Mouse (Mus musculus) neural tube, embryonic 14.5 days (tissue): ENCODE measurements around the gene Ralgapa2. TPM values are rescaled to one million over a fixed set of nuclear protein-coding genes. Genes with fewer than 3 reads are reported as not detected.

Experiments used
- ATAC-seq: fragments of 200-750 bp; cut with Nextera tagmentation; 2 replicates; pipeline ENCODE4 v1.8.0; 2017; ENCODE audit warnings: low read depth, mild to moderate bottlenecking, moderate TSS enrichment, moderate library complexity
- H3K27ac ChIP-seq: fragments of 300-500 bp; sonication (generic); 2 replicates; pipeline ENCODE4 v1.5.1; 2014; ENCODE audit warnings: low read depth, mild to moderate bottlenecking, control low read depth, low read length, moderate library complexity, mixed read lengths
- H3K27me3 ChIP-seq: fragments of 300-500 bp; sonication (generic); 2 replicates; pipeline ENCODE4 v1.6.1; 2014; ENCODE audit warnings: low read length; ENCODE audit not compliant: control insufficient read depth, insufficient read depth
- H3K36me3 ChIP-seq: fragments of 300-500 bp; sonication (generic); 2 replicates; pipeline ENCODE4 v1.6.1; 2014; ENCODE audit warnings: low read length, mixed read lengths; ENCODE audit not compliant: control insufficient read depth, insufficient read depth
- H3K4me1 ChIP-seq: fragments of 300-500 bp; sonication (generic); 2 replicates; pipeline ENCODE4 v1.6.1; 2014; ENCODE audit warnings: low read length; ENCODE audit not compliant: control insufficient read depth, insufficient read depth
- H3K4me2 ChIP-seq: fragments of 300-500 bp; sonication (generic); 2 replicates; pipeline ENCODE4 v1.6.1; 2014; ENCODE audit warnings: mild to moderate bottlenecking, low read depth, low read length, control low read depth
- H3K4me3 ChIP-seq: fragments of 300-500 bp; sonication (generic); 2 replicates; pipeline ENCODE4 v1.5.1; 2014; ENCODE audit warnings: low read depth, low read length, control low read depth, mixed read lengths
- H3K9ac ChIP-seq: fragments of 300-500 bp; sonication (generic); replicated peaks from 2 replicates; pipeline ENCODE4 v1.6.1; 2014; ENCODE audit warnings: low read depth, mild to moderate bottlenecking, control low read depth, low read length, mixed read lengths
- H3K9me3 ChIP-seq: fragments of 300-500 bp; sonication (generic); 2 replicates; pipeline ENCODE4 v1.6.1; 2016; ENCODE audit warnings: low read length; ENCODE audit not compliant: control insufficient read depth
- WGBS: fragments of 180-500 bp; shearing (Covaris S2); extraction: QIAGEN DNeasy Blood & Tissue Kit; methylation state at CpG from one replicate; pipeline ENCODE4 v1.1.7; 2014; 5-methylcytosine and 5-hydroxymethylcytosine counted together
- polyA plus RNA-seq: library from polyadenylated mRNA; unstranded; fragments of >200 nt; fragmentation: Nextera tagmentation; extraction: Ambion mirVana; gene quantifications from 2 replicates; pipeline ENCODE4 v1.2.1, GENCODE M21; 2014

Ralgapa2 gene
- polyA plus RNA-seq, 1 experiment from 2014 or later = 16.1 TPM

GRCm38 (mm10) chr2:146502578-146503311 lies 9.4 kb downstream of the Ralgapa2 start:
- WGBS = 70% methylated on average over 9 of the region's 9 CpGs
- Histone ChIP-seq H3K4me3 (no peak overlapping the region), H3K9ac (no peak overlapping the region), H3K4me2 (no peak overlapping the region), H3K27me3 (no peaks in the 10 kb centered on the region), H3K9me3 (no peaks in the 10 kb centered on the region), H3K36me3 (no peaks in the 10 kb centered on the region), H3K4me1 (no peaks in the 10 kb centered on the region), H3K27ac (no peak overlapping the region)
- no peak for ATAC-seq

GRCm38 (mm10) chr2:146500067-146500466 lies 12.1 kb downstream of the Ralgapa2 start:
- no peaks in the 10 kb centered on the region for H3K9me3 ChIP-seq
- H3K4me2 ChIP-seq = no peak overlapping the region
- no peak overlapping the region for H3K4me3 ChIP-seq
- no peaks in the 10 kb centered on the region for H3K4me1 ChIP-seq
- no peaks in the 10 kb centered on the region for H3K27me3 ChIP-seq
- no peak for ATAC-seq
- no peak overlapping the region for H3K27ac ChIP-seq
- 100% methylated on average over 1 of the region's 1 CpGs for WGBS
- H3K36me3 ChIP-seq = no peaks in the 10 kb centered on the region
- no peak overlapping the region for H3K9ac ChIP-seq

GRCm38 (mm10) chr2:146499111-146499510 lies 13.0 kb downstream of the Ralgapa2 start:
- no peaks in the 10 kb centered on the region for H3K27me3 ChIP-seq
- no peak for ATAC-seq

DNA sequence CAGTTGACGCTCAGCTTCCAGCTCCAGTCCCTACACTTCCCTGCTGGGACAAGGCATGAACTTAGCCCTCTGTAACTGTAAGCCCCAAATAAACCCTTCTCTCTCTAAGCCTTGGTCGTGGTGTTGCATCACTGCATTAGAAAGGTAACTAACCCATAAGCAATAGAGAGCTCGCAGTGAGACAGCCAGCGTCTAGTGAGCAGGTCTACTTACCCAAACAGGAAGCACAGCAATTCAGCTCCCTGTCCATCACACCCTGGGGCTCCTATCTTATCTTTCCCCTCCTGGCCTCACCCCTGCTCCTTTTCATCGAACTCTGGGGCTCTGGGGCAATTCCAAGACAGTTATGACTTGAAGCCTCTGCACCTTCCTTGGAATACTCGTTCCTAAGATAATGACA lies 13.8 kb downstream of the Ralgapa2 start:
- Histone ChIP-seq H3K9me3 (no peaks in the 10 kb centered on the region), H3K36me3 (no peaks in the 10 kb centered on the region), H3K4me2 (no peak overlapping the region), H3K4me1 (no peaks in the 10 kb centered on the region), H3K27ac (no peak overlapping the region), H3K9ac (no peak overlapping the region), H3K27me3 (no peaks in the 10 kb centered on the region), H3K4me3 (no peak overlapping the region)
- 92% methylated on average over 6 of the region's 6 CpGs for WGBS
- ATAC-seq = no peak

More at GRCm38 (mm10) chr2:146499111-146499510, 13.0 kb downstream of the Ralgapa2 start:
- H3K36me3 ChIP-seq = no peaks in the 10 kb centered on the region
- no peaks in the 10 kb centered on the region for H3K9me3 ChIP-seq
- H3K9ac ChIP-seq = no peak overlapping the region
- H3K4me3 ChIP-seq = no peak overlapping the region
- no peak overlapping the region for H3K27ac ChIP-seq
- 98% methylated on average over 1 of the region's 1 CpGs for WGBS
- no peak overlapping the region for H3K4me2 ChIP-seq
- H3K4me1 ChIP-seq = no peaks in the 10 kb centered on the region

DNA sequence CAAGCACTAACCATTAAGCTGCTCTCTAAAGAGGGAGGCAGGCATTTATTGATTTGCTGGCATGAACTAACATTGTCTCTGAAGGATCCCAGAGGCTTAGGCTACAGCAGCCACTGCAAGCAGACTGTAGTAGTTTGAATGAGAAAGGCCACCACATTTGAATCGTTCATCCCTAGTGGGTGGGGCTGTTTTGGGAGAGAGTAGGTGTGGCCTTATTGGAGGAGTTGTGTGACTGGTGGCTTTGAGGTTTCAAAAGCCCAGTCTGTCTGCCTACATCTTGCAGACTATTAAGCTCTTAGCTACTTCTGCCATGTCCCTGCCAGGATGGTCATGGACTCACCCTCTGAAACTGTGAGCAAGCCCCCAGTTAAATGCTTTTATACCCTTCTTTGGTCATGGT lies 15.1 kb downstream of the Ralgapa2 start:
- no peak overlapping the region for H3K9ac ChIP-seq
- no peaks in the 10 kb centered on the region for H3K36me3 ChIP-seq
- no peak overlapping the region for H3K27ac ChIP-seq
- H3K4me1 ChIP-seq = no peaks in the 10 kb centered on the region
- H3K4me2 ChIP-seq = no peak overlapping the region
- no peak for ATAC-seq
- H3K27me3 ChIP-seq = no peaks in the 10 kb centered on the region
- H3K4me3 ChIP-seq = no peak overlapping the region
- H3K9me3 ChIP-seq = no peaks in the 10 kb centered on the region
- WGBS = 38% methylated on average over 1 of the region's 1 CpGs

DNA sequence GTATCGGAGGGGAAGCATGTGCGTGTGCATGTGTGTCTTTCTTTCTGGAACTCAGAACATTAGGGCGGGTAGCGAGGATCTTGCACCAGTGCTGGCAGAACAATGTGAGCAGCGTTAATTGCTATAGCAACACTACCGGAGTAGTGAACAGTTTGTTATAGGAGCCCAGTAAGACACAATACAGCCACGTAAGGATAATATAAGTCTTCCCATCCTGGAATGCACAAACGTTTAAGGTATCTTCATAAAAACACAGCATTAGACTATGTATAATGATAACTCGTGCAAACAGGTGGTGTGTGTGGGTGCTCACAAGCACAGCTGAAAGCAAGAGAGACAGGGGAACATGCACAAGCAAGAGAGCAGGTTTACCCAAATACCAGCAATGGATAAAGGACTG lies 16.4 kb downstream of the Ralgapa2 start:
- no peak overlapping the region for H3K27ac ChIP-seq
- no peaks in the 10 kb centered on the region for H3K4me1 ChIP-seq
- H3K4me3 ChIP-seq = no peak overlapping the region
- H3K36me3 ChIP-seq = no peaks in the 10 kb centered on the region
- no peak for ATAC-seq
- no peaks in the 10 kb centered on the region for H3K27me3 ChIP-seq
- H3K9me3 ChIP-seq = no peaks in the 10 kb centered on the region
- no peak overlapping the region for H3K9ac ChIP-seq
- no peak overlapping the region for H3K4me2 ChIP-seq
- WGBS = 72% methylated on average over 9 of the region's 9 CpGs

- no peak for ATAC-seq
- H3K4me3 ChIP-seq = no peak overlapping the region
- no peak overlapping the region for H3K27ac ChIP-seq
- no peaks in the 10 kb centered on the region for H3K36me3 ChIP-seq
- WGBS = 97% methylated on average over 1 of the region's 1 CpGs
- H3K27me3 ChIP-seq = no peaks in the 10 kb centered on the region
- no peaks in the 10 kb centered on the region for H3K4me1 ChIP-seq
- H3K9me3 ChIP-seq = no peaks in the 10 kb centered on the region
- H3K4me2 ChIP-seq = no peak overlapping the region
- no peak overlapping the region for H3K9ac ChIP-seq
Observed at GRCm38 (mm10) chr2:146493354-146493946, 18.7 kb downstream of the Ralgapa2 start.

- no peaks in the 10 kb centered on the region for H3K36me3 ChIP-seq
- H3K9ac ChIP-seq = no peak overlapping the region
- H3K27ac ChIP-seq = no peak overlapping the region
- no peak overlapping the region for H3K4me2 ChIP-seq
- no peaks in the 10 kb centered on the region for H3K9me3 ChIP-seq
- no peaks in the 10 kb centered on the region for H3K4me1 ChIP-seq
- WGBS = 94% methylated on average over 5 of the region's 5 CpGs
- ATAC-seq = no peak
- H3K4me3 ChIP-seq = no peak overlapping the region
- no peaks in the 10 kb centered on the region for H3K27me3 ChIP-seq
Observed at GRCm38 (mm10) chr2:146491830-146492610, 20.1 kb downstream of the Ralgapa2 start.

DNA sequence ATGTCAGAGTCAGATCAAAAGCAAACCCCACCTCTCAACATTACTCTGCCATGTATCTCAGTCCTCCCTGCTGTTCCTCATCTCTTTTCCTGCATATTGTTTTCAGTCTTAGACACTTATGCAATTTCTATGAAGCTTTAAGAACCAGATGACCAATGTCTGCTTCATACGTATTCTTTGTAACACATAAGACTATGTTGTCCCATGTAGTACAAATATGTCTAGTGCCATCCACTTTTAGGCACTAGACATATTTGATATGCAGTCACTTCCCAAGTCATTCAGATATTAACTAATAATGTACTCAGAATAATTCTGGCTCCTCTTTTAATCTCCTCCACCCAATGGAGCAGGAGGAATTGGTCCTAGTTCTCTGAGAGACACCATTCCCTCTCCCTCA lies 21.2 kb downstream of the Ralgapa2 start:
- no peak overlapping the region for H3K9ac ChIP-seq
- H3K27me3 ChIP-seq = no peaks in the 10 kb centered on the region
- H3K27ac ChIP-seq = no peak overlapping the region
- H3K36me3 ChIP-seq = no peaks in the 10 kb centered on the region
- H3K4me3 ChIP-seq = no peak overlapping the region
- H3K4me1 ChIP-seq = no peaks in the 10 kb centered on the region
- H3K9me3 ChIP-seq = no peaks in the 10 kb centered on the region
- H3K4me2 ChIP-seq = no peak overlapping the region
- 88% methylated on average over 1 of the region's 1 CpGs for WGBS
- no peak for ATAC-seq
